Mouse (Mus musculus) midbrain, embryonic 14.5 days (tissue): ENCODE measurements at regions not wholly inside any gene's neighbourhood (a gene's known extent, or its start where the extent isn't known, plus 50 kb on each side); places are given as distances from the start of the nearest gene placed in this dataset.
A peak's percentile ranks its signal among the peaks of the same experiment; 100 is the strongest.

Experiments
- ATAC-seq: fragments of 200-750 bp; cut with Nextera tagmentation; 2 replicates; pipeline ENCODE4 v1.8.0; 2017; ENCODE audit warnings: moderate number of reproducible peaks, moderate library complexity; ENCODE audit not compliant: low FRiP score, low TSS enrichment
- DNase-seq: peaks from one replicate; pipeline ENCODE4 v3.0.0-alpha.2; 2015
- H3K27ac ChIP-seq: fragments of 300-500 bp; sonication (generic); replicated peaks from 2 replicates; pipeline ENCODE4 v1.5.1; 2014; ENCODE audit warnings: mild to moderate bottlenecking, low read depth, low read length, moderate library complexity
- H3K27me3 ChIP-seq: fragments of 300-500 bp; sonication (generic); 2 replicates; pipeline ENCODE4 v1.6.1; 2014; ENCODE audit warnings: low read length, control low read depth, mixed read lengths; ENCODE audit not compliant: control insufficient read depth, insufficient read depth
- H3K36me3 ChIP-seq: fragments of 300-500 bp; sonication (generic); 2 replicates; pipeline ENCODE4 v1.6.1; 2014; ENCODE audit warnings: low read length, control low read depth; ENCODE audit not compliant: control insufficient read depth, insufficient read depth
- H3K4me1 ChIP-seq: fragments of 300-500 bp; sonication (generic); 2 replicates; pipeline ENCODE4 v1.6.1; 2014; ENCODE audit warnings: mild to moderate bottlenecking, antibody characterized with exemption, low read length, control low read depth; ENCODE audit not compliant: control insufficient read depth, insufficient read depth
- H3K4me2 ChIP-seq: fragments of 300-500 bp; sonication (generic); 2 replicates; pipeline ENCODE4 v1.6.1; 2014; ENCODE audit warnings: mild to moderate bottlenecking, low read length, moderate library complexity
- H3K4me3 ChIP-seq: fragments of 300-500 bp; sonication (generic); replicated peaks from 2 replicates; pipeline ENCODE4 v1.5.1; 2014; ENCODE audit warnings: low read depth, low read length
- H3K9ac ChIP-seq: fragments of 300-500 bp; sonication (generic); replicated peaks from 2 replicates; pipeline ENCODE4 v1.6.1; 2014; ENCODE audit warnings: mild to moderate bottlenecking, low read length, moderate library complexity
- H3K9me3 ChIP-seq: fragments of 300-500 bp; sonication (generic); 2 replicates; pipeline ENCODE4 v1.6.1; 2016; ENCODE audit warnings: low read length, control low read depth, mixed read lengths; ENCODE audit not compliant: control insufficient read depth
- WGBS: fragments of 180-500 bp; shearing (Covaris S2); extraction: QIAGEN DNeasy Blood & Tissue Kit; methylation state at CpG from one replicate; pipeline ENCODE4 v1.1.7; 2014; 5-methylcytosine and 5-hydroxymethylcytosine counted together

DNA sequence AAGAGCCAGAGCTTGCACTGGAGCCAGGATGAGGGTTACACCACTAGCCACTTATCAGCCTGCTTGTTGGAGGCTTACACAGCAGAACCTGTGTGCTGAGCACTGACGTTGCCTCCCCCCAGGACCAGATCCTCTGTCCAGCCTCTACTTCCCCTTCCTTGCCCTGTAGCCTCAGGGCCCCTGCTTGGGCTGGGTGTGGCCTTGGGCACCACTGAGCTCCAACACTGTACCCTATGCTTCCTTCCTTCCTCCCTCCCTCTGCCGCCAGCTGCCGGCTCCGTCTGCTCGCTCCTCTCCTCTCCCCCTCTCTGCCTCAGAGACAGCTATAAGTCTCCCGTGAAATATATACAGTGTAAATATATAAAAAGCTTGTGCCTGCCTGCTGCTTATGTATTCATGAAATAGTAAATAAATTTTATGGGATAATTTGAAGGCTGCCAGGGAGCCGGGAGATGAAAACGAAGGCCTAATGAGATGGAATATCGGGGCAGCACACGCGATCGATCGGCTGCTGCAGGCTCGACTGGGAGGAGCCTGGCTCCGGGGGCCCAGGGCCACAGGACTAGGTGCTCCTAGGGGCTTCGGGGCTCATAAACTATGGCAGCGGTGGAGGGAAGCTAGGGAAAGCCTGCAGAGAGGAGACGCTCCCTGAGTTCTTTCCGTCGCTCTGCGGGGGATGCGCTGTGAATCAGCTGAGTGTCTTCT is 135.6 kb downstream of the Rbm19 start:
- WGBS: 10% methylated on average over 22 of the region's 22 CpGs
- H3K4me3 ChIP-seq: no peak overlapping the region
- H3K9me3 ChIP-seq: no peaks in the 10 kb centered on the region
- peak overlapping the region; percentile 41 for H3K4me2 ChIP-seq
- H3K27ac ChIP-seq: peak overlapping the region; percentile 79
- no peak overlapping the region; the same call in 1 of the 2 replicates for H3K9ac ChIP-seq
- ATAC-seq (peak; percentile 43; the same call in 1 of the 2 replicates), DNase-seq (peak; percentile 61)
- peaks cover 15% of the 10 kb centered on the region for H3K27me3 ChIP-seq
- H3K4me1 ChIP-seq: peaks cover 6% of the 10 kb centered on the region; the same call in 1 of the 2 replicates
- no peaks in the 10 kb centered on the region for H3K36me3 ChIP-seq

DNA sequence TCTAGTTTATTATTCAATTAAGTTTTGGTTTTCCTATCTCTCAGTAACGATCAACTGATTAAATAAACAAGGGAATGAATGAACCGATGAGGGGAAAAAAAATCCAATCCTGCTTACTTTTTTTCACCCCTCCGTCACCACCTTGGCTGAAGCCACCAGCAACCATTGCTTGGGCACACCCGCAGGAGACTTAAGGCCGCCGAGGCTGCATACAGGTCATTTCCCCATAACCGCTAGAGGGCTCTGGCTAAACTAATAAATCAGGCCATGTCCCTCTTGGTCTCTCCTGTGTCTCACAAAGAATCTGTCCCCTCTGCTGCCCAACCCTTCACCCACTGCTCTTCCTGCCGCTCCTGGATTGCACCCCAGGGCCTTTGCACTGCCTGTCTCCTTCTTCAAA is 136.3 kb downstream of the Rbm19 start:
- peak; percentile 81 for DNase-seq
- no peak overlapping the region for H3K4me2 ChIP-seq
- H3K9ac ChIP-seq: no peak overlapping the region
- peaks cover 15% of the 10 kb centered on the region for H3K27me3 ChIP-seq
- no peak overlapping the region for H3K4me3 ChIP-seq
- WGBS: 10% methylated on average over 8 of the region's 8 CpGs
- no peak; the same call in 1 of the 2 replicates for ATAC-seq
- H3K9me3 ChIP-seq: no peaks in the 10 kb centered on the region
- peaks cover 6% of the 10 kb centered on the region; the same call in 1 of the 2 replicates for H3K4me1 ChIP-seq
- H3K36me3 ChIP-seq: no peaks in the 10 kb centered on the region
- peak overlapping the region; percentile 79 for H3K27ac ChIP-seq

DNA sequence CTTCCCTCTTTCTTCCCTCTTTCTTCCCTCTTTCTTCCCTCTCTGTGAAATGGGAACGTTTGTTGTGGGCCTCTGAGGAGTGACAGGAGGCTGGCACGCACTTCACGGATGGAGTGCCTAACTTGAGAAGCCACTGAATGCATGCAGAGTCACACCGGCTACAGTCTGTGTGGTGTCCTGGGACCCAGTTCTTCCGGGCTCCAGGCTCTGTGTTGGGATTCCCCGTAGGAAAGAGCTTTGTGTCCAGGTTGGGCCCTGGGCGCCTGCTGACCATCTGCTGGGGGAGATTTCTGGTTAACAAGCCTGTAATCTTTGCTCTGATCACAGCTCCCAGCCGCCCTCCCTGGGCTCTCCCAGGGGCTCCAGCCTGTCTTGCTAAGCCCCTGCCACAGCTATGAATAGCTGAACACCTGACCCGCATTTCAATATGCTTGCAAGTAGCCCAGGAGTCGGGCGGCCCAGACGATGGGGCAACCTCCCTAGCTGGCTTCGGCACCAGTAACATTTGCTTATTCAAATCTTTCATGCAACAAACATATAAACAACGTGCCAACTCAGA is 146.5 kb downstream of the Rbm19 start:
- DNase-seq (peak; percentile 70), ATAC-seq (0 out of 2 replicates have a peak, but pooled peaks have one; percentile 55)
- no peak overlapping the region; the same call in 1 of the 2 replicates for H3K4me2 ChIP-seq
- 0 out of 2 replicates have a peak, but pooled peaks cover 4% of the 10 kb centered on the region for H3K27me3 ChIP-seq
- no peak overlapping the region for H3K4me3 ChIP-seq
- peak overlapping the region; percentile 55 for H3K27ac ChIP-seq
- no peaks in the 10 kb centered on the region for H3K36me3 ChIP-seq
- no peak overlapping the region for H3K9ac ChIP-seq
- no peaks in the 10 kb centered on the region for H3K9me3 ChIP-seq
- WGBS: 5% methylated on average over 14 of the region's 14 CpGs
- peaks cover 14% of the 10 kb centered on the region for H3K4me1 ChIP-seq

DNA sequence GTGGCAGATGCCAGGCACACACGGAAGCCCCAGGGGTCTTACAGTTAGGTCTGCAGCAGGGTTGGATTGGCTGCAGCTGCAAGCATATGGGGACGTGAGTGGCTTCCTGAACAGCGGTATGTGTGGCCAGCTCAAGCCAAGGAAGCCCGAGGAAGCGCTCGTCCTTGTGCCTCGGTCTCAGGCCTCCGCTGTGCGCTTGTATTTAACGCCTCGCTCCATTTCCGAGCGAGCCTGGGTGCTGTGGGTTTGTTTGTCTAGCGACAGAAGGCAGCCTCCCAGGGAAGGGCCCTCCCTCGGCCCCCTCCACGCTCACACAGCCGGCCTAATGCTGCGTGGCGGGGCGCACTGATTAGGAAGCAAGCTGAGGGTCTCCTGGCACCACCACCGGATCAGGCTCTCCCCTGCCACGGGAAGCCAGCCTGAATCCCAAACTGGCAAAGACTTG is 153.2 kb downstream of the Rbm19 start:
- DNase-seq (peak; percentile 81), ATAC-seq (peak; percentile 68; the same call in 1 of the 2 replicates)
- H3K9ac ChIP-seq: no peak overlapping the region; the same call in 1 of the 2 replicates
- no peak overlapping the region for H3K4me3 ChIP-seq
- peak overlapping the region; percentile 91 for H3K27ac ChIP-seq
- peaks cover 24% of the 10 kb centered on the region for H3K4me1 ChIP-seq
- WGBS: 4% methylated on average over 22 of the region's 22 CpGs
- no peaks in the 10 kb centered on the region for H3K9me3 ChIP-seq
- H3K36me3 ChIP-seq: no peaks in the 10 kb centered on the region
- H3K4me2 ChIP-seq: peak overlapping the region; percentile 42
- 0 out of 2 replicates have a peak, but pooled peaks cover 4% of the 10 kb centered on the region for H3K27me3 ChIP-seq

DNA sequence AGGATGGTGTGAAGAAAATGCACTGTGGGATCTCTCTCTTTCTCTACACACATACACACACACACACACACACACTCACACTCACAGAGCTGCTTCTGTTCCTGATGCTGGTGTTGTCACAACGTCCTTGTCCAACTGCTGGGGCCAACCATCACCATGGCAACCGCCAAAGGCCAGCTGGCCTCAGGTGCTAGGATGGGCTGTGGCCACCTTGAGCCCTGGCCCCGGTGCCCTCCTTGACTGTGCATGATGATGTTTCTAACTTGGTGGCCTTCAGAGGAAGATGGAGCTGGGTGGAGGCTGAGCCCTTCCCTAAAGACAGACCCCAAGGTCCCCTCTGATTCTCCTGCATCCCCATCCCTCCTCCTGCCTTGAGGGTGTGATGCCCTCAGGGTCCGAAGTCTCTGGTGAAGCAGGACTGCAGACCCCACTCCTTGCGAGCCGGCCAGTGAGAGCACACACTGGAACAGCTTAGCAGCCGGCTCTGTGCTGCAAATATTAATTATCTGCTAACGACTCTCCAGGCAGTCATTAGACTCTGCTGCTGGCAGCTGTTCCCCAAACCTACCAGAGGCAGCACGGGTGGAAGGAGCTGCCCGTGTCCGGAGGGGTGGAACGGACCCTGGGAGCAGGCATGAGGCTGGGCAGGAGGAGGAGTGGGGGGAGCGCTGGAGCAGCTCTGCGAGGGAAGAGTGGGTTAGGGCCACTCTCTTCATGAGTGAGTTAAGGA is 154.8 kb downstream of the Rbm19 start:
- H3K27ac ChIP-seq: peak overlapping the region; percentile 53
- peaks cover 24% of the 10 kb centered on the region for H3K4me1 ChIP-seq
- no peaks in the 10 kb centered on the region for H3K27me3 ChIP-seq
- H3K9ac ChIP-seq: no peak overlapping the region
- ATAC-seq (peak; percentile 50; the same call in 1 of the 2 replicates), DNase-seq (peak; percentile 59)
- H3K36me3 ChIP-seq: no peaks in the 10 kb centered on the region
- WGBS: 29% methylated on average over 14 of the region's 14 CpGs
- H3K9me3 ChIP-seq: no peaks in the 10 kb centered on the region
- no peak overlapping the region for H3K4me3 ChIP-seq
- H3K4me2 ChIP-seq: no peak overlapping the region

DNA sequence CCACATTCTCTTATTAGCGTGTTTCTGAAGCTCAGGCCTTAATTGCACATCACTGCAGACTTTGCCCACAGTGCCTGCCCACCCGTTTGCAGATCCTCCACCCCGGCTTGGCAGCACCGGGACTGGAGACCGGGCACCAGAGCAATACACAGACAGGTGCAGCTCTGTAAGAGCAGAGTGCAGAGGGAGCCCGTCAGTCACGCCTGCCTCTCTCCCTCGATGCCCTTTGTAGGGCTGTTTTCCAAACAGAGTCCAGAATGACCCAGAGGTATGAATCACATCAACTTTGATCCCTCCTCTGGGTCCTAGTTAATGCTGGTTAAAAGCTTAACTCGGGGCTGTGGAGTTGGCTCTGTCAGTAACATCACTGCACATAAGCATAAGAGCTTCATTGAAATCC is 155.3 kb upstream of the Lhx5 start:
- Histone ChIP-seq H3K36me3 (no peaks in the 10 kb centered on the region), H3K9ac (no peak overlapping the region), H3K4me1 (peaks cover 20% of the 10 kb centered on the region), H3K27me3 (peaks cover 11% of the 10 kb centered on the region; the same call in 1 of the 2 replicates), H3K27ac (peak overlapping the region; percentile 55; the same call in 1 of the 2 replicates), H3K4me2 (no peak overlapping the region), H3K9me3 (no peaks in the 10 kb centered on the region), H3K4me3 (no peak overlapping the region)
- 63% methylated on average over 9 of the region's 9 CpGs for WGBS
- no peak for ATAC-seq
- DNase-seq: no peak

DNA sequence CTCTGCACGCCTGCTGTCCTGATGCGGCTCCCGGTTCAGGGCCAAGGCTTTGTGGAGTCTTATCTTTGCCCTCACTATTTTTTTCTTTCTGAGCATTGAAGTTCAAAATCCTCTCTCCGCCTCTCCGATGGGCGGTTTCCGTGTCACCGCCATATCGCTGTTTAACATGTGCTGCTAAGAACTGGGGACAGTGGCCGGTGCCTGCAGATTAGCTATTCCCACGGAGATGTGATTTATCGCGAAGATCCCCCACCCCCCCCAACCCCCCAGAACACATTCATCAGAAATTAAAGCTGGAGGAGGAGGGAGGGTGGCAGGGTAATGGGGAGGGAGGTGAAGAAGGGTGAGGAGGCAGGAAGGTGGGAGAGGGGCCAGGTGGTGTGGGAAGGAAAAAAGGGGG is 151.2 kb upstream of the Lhx5 start:
- 2% methylated on average over 13 of the region's 13 CpGs for WGBS
- ATAC-seq: no peak; the same call in 1 of the 2 replicates
- peak overlapping the region; percentile 39 for H3K4me2 ChIP-seq

DNA sequence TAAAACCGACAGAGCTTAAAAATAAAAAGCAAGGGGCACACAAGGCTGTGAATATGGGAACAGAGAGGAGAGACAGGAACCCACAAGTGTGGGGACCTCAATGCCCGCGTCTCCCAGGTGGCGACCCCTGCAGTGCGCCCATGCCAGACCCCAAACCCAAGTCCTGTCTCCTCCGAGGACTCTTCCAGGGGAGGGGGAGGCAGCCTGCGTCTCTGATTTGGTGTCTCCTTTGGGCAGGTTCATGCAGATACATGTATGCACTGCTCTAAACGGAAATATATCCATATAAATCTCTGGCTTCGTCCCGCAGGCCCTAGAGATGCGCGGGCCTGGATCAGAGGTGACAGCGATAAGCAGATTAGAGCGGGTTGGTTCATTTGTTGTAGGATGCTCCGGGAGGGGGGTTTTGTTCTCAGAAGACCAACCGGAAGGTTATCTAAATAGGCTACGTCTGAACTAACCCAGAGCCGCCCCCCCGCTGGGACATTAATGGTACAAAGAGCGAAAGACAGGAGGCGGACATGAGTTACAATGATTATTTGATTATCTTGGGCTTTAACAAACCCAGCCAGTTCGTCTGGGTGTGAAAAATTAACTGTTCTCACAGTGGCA is 150.4 kb upstream of the Lhx5 start:
- Histone ChIP-seq H3K4me2 (peak overlapping the region; percentile 39), H3K4me3 (no peak overlapping the region), H3K27me3 (peaks cover 15% of the 10 kb centered on the region; the same call in 1 of the 2 replicates), H3K36me3 (no peaks in the 10 kb centered on the region), H3K27ac (peak overlapping the region; percentile 81), H3K9me3 (no peaks in the 10 kb centered on the region), H3K4me1 (peaks cover 35% of the 10 kb centered on the region), H3K9ac (peak overlapping the region; percentile 23; the same call in 1 of the 2 replicates)
- 2% methylated on average over 22 of the region's 22 CpGs for WGBS
- DNase-seq (peak; percentile 78), ATAC-seq (no peak)

More for the DNA sequence above, 151.2 kb upstream of the Lhx5 start:
- H3K9me3 ChIP-seq: no peaks in the 10 kb centered on the region
- peak; percentile 67 for DNase-seq
- peaks cover 15% of the 10 kb centered on the region; the same call in 1 of the 2 replicates for H3K27me3 ChIP-seq
- H3K27ac ChIP-seq: peak overlapping the region; percentile 81
- H3K4me3 ChIP-seq: no peak overlapping the region
- H3K36me3 ChIP-seq: no peaks in the 10 kb centered on the region
- H3K9ac ChIP-seq: no peak overlapping the region
- peaks cover 32% of the 10 kb centered on the region for H3K4me1 ChIP-seq
